Mouse (Mus musculus) liver, embryonic 14.5 days (tissue): ENCODE data around the gene A930009A15Rik.

Experiments
- CTCF ChIP-seq: IDR thresholded peaks from 2 replicates; pipeline ENCODE4 v1.5.1; 2016; ENCODE audit warnings: antibody characterized with exemption, low read depth, control low read depth
- EP300 ChIP-seq: IDR thresholded peaks from 2 replicates; pipeline ENCODE4 v1.6.1; 2016; ENCODE audit warnings: antibody characterized with exemption, low read depth

DNA sequence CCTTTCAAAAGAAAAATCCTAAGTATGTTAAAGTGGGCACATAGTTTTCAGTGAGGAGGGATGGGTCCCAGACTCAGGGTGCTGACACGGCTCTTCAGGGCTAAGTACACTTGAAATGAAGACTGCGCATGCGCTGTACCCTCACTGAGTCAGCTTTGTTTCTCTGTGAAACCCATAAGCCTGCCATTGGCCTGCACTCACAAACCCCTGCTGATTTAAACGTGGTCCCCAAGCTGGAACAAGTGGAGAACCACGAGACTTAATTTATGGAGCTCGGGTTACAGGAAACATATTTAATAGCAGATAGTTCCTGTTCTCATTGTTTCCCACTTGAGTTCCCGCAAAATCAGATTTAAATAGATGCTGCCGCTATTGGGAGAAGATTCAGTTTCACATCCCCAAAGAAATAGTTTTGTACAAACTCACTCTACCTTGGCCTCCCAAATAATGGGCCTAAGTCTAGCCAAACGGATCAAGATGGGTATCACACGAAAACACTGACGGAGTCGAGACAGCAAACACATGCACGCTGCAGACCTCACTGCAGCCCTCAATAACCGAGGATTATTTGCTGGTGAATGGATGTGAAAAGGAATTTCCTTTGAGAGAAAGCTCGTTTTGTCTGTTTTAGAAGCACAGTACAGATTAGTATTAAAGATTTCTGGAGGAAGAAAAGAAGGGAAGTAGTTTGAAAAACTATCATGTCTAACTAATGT is 54.3 kb downstream of the A930009A15Rik start:
- no peak for TF ChIP-seq CTCF
- TF ChIP-seq EP300: no peak
